Mouse (Mus musculus): ENCODE data around the gene Med11. TPM values are rescaled to one million over a fixed set of nuclear protein-coding genes. Genes with fewer than 3 reads are reported as not detected.

The Med11 gene
- polyA plus RNA-seq, 1 experiment from 2014 or later: 45.8 TPM

DNA sequence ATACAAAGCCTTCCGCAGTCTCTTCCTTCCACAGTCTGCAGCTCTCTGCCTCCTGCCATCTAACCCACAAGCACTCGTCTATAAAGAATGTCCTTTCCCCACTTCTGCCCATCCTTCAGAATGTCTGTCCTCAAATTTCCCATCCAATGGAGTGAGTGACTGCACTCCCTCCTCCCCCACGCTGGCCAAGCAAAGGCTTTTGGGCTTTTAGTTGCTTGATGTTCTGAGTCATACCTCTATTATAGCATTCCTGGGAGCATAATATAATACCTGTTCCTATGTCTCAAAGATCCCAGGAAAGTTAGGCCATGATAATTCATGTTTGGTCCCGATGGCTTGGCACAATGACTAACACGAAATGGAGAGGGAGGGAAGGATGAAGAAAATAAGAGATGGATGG, 20.1 kb upstream of the Med11 start:
- Histone ChIP-seq H3K4me1 (replicated peaks; ENCODE audit: control insufficient read depth, insufficient read depth, low read length) (peaks cover 13% of the 10 kb centered on the region), H3K4me3 (replicated peaks; ENCODE audit: low read length) (peak overlapping the region; percentile 77), H3K36me3 (replicated peaks; ENCODE audit: control insufficient read depth, insufficient read depth) (peaks cover 12% of the 10 kb centered on the region), H3K27ac (peak overlapping the region; percentile 91), H3K9ac (peak overlapping the region; percentile 88), H3K27me3 (ENCODE audit: control insufficient read depth, insufficient read depth, low read length) (no peaks in the 10 kb centered on the region), H3K4me2 (replicated peaks) (peak overlapping the region; percentile 71), H3K9me3 (ENCODE audit: control insufficient read depth, low read length) (no peaks in the 10 kb centered on the region)
- DNase-seq (ENCODE audit: low spot score) (no peak), ATAC-seq (ENCODE audit: low FRiP score) (no peak)
- WGBS: 23% methylated on average over 5 of the region's 5 CpGs

DNA sequence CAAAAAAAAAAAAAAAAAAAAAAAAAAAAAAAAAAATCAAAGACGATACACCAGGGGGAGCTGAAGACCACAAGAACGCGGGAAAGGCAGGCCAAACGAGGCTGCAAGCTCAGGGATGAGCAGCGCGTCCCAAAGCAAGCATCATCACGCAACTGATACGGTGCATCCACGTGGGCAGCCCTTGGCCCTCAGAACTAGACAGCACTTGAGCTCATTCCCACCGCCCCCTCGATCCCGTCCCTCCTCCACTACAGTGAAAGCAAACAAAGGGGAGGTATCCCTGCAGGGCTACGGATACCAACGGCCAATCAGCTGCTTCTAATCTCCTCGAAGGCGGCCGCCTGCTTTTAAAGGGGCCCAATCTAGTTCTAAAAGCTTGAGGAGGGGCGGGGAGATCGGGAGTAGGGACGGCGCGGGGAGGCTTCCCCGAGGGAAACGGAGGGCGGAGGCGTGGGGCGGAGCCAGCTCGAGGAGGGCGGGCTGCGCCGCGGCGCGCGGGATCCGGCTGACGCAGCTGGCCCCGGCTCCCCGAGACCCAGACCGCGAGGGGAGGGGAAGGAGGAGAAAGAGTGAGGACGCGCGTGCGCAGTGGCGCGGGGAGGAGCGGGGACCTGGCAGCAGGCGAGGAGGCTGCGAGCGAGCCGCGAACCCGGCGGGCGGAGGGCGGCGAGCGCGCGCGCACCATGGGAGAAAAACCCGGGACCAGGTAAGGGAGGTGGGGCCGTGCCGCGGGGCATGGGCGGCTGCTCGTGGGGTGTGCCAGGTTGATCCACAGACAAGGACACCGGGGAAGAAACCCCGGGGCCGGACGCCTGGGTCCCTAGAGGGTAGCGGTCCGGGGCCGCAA, 19.4 kb upstream of the Med11 start, which contains the start of gene Arrb2:
Gene Arrb2, plus strand, starts transcription at position 588 of the 847 bp plus-strand sequence.
- H3K27ac ChIP-seq: peak within 1 kb of the TSS; percentile 91
- H3K4me2 ChIP-seq (replicated peaks): peak within 1 kb of the TSS; percentile 71
- H3K9ac ChIP-seq: peak within 1 kb of the TSS; percentile 88
- peaks cover 13% of the 10 kb centered on the region for H3K4me1 ChIP-seq (replicated peaks; ENCODE audit: control insufficient read depth, insufficient read depth, low read length)
- no peaks in the 10 kb centered on the region for H3K27me3 ChIP-seq (ENCODE audit: control insufficient read depth, insufficient read depth, low read length)
- H3K9me3 ChIP-seq (ENCODE audit: control insufficient read depth, low read length): no peaks in the 10 kb centered on the region
- DNase-seq (ENCODE audit: low spot score): peak; percentile 98
- peak; percentile 96 for ATAC-seq (ENCODE audit: low FRiP score)
- H3K36me3 ChIP-seq (replicated peaks; ENCODE audit: control insufficient read depth, insufficient read depth): peaks cover 19% of the 10 kb centered on the region
- peak within 1 kb of the TSS; percentile 77 for H3K4me3 ChIP-seq (replicated peaks; ENCODE audit: low read length)
- WGBS: 1% methylated on average over 75 of the region's 75 CpGs

DNA sequence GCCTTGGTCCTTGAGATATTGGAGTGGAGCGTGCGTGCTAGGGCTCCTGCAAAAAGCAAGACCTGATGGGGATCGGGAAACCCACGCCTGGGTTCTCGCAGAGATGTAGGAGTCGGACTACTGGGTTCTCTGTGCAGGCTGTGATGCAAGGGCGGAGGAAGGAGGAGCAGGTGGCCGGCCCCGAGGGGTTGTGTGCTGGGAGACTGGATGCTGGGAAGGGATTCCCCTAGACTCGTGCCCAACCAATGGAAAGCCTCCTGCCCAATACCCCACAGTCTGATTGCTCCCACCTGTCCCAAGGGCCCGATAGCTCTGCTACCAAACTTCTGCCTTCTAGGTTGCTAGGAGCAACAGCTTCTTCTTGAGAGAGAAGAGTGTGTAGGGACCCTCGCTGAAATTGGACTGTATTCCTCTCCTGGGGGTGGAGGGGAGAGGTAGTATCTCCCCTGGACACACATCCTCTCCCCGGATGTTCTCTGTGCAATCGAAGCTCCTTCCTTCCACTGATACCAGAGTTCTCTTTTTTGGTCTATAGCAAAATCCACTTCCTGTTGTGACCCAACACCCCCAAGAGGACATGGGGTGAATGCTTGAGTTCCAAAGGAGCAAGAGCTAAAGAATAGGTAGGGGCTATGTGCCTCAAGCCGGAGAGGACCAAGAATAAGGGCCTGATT, 18.7 kb upstream of the Med11 start:
- DNase-seq (ENCODE audit: low spot score) (peak; percentile 43), ATAC-seq (ENCODE audit: low FRiP score) (peak; percentile 4; the same call in 1 of the 2 replicates)
- no peaks in the 10 kb centered on the region for H3K9me3 ChIP-seq (ENCODE audit: control insufficient read depth, low read length)
- peak overlapping the region; percentile 88 for H3K9ac ChIP-seq
- peaks cover 13% of the 10 kb centered on the region for H3K4me1 ChIP-seq (replicated peaks; ENCODE audit: control insufficient read depth, insufficient read depth, low read length)
- no peaks in the 10 kb centered on the region for H3K27me3 ChIP-seq (ENCODE audit: control insufficient read depth, insufficient read depth, low read length)
- H3K4me2 ChIP-seq (replicated peaks): peak overlapping the region; percentile 71
- peak overlapping the region; percentile 77 for H3K4me3 ChIP-seq (replicated peaks; ENCODE audit: low read length)
- H3K36me3 ChIP-seq (replicated peaks; ENCODE audit: control insufficient read depth, insufficient read depth): peaks cover 27% of the 10 kb centered on the region
- 7% methylated on average over 15 of the region's 15 CpGs for WGBS
- H3K27ac ChIP-seq: peak overlapping the region; percentile 91

DNA sequence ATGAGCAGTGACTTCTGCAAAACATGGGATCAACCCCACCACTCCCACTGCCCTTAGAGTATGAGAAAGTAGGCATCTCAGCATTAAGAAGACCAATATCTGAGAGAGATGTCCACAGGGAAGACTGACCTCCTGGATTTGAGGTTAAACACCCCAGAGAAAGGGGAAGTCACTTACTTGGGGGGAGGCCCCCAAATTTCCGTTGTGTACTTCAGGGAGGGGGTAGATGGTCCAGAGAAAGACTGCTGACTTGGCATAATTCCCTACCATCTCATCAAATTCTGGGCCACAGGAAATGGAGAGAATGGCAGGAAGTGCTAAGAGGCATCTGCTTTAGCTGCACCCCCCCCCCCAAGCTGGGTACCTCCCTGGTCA, 18.2 kb upstream of the Med11 start:
- ATAC-seq (ENCODE audit: low FRiP score) (no peak), DNase-seq (ENCODE audit: low spot score) (no peak)
- WGBS: 61% methylated on average over 1 of the region's 1 CpGs
- Histone ChIP-seq H3K27ac (no peak overlapping the region), H3K4me2 (replicated peaks) (peak overlapping the region; percentile 71), H3K27me3 (ENCODE audit: control insufficient read depth, insufficient read depth, low read length) (no peaks in the 10 kb centered on the region), H3K9me3 (ENCODE audit: control insufficient read depth, low read length) (no peaks in the 10 kb centered on the region), H3K36me3 (replicated peaks; ENCODE audit: control insufficient read depth, insufficient read depth) (peaks cover 32% of the 10 kb centered on the region), H3K9ac (peak overlapping the region; percentile 88; the same call in 1 of the 2 replicates), H3K4me1 (replicated peaks; ENCODE audit: control insufficient read depth, insufficient read depth, low read length) (peaks cover 13% of the 10 kb centered on the region), H3K4me3 (replicated peaks; ENCODE audit: low read length) (peak overlapping the region; percentile 77)

DNA sequence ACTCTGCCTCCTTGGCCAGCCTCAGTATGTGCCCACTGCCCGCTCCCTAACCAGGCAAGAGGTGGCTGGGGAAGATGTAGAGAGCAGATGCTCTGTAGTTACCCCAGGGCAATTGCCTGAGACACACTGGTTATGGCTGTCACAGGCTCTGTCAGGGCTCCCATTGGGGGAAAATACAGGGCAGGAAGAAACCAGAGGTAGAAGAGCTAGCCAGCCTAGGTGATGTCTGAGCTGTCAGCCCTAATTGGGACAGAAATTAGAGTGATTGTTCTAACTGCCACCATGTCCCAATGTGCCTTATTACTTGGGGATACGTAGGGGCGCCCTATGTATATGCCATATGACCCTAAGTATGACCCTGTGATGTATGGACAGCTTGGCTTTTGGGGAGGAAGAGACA, 17.8 kb upstream of the Med11 start:
- H3K27ac ChIP-seq: no peak overlapping the region

DNA sequence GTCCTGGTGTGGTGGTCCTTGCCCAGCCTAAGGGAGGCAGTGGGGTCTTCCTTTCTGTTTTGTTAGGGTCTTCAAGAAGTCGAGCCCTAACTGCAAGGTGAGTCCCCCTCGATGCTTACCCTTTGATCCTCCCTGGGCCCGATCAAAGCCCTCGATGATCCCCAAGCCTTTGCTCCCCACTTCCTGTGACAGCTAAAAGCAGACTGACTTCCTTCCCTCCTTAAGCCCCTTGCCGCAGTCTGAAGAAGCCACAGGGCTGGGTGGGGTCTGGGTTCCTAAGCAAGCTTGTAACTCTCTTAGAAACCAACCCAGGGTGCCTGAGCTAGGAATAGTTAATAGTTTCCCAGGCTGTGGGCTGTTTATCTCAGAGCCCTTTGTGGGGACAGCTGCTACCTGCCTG, 16.2 kb upstream of the Med11 start:
- Histone ChIP-seq H3K27ac (no peak overlapping the region), H3K27me3 (ENCODE audit: control insufficient read depth, insufficient read depth, low read length) (no peaks in the 10 kb centered on the region), H3K9ac (no peak overlapping the region), H3K9me3 (ENCODE audit: control insufficient read depth, low read length) (no peaks in the 10 kb centered on the region), H3K36me3 (replicated peaks; ENCODE audit: control insufficient read depth, insufficient read depth) (peaks cover 51% of the 10 kb centered on the region), H3K4me1 (replicated peaks; ENCODE audit: control insufficient read depth, insufficient read depth, low read length) (peaks cover 13% of the 10 kb centered on the region), H3K4me2 (replicated peaks) (no peak overlapping the region), H3K4me3 (replicated peaks; ENCODE audit: low read length) (no peak overlapping the region)
- WGBS: 82% methylated on average over 5 of the region's 5 CpGs
- DNase-seq (ENCODE audit: low spot score) (no peak), ATAC-seq (ENCODE audit: low FRiP score) (no peak)

More for the DNA sequence above, 17.8 kb upstream of the Med11 start:
- ATAC-seq (ENCODE audit: low FRiP score) (no peak), DNase-seq (ENCODE audit: low spot score) (no peak)
- Histone ChIP-seq H3K9me3 (ENCODE audit: control insufficient read depth, low read length) (no peaks in the 10 kb centered on the region), H3K9ac (peak overlapping the region; percentile 16; the same call in 1 of the 2 replicates), H3K4me3 (replicated peaks; ENCODE audit: low read length) (0 out of 2 replicates have a peak overlapping the region, but pooled peaks have one; percentile 77), H3K4me1 (replicated peaks; ENCODE audit: control insufficient read depth, insufficient read depth, low read length) (peaks cover 13% of the 10 kb centered on the region), H3K4me2 (replicated peaks) (peak overlapping the region; percentile 71), H3K27me3 (ENCODE audit: control insufficient read depth, insufficient read depth, low read length) (no peaks in the 10 kb centered on the region), H3K36me3 (replicated peaks; ENCODE audit: control insufficient read depth, insufficient read depth) (peaks cover 36% of the 10 kb centered on the region)
- 85% methylated on average over 3 of the region's 3 CpGs for WGBS

DNA sequence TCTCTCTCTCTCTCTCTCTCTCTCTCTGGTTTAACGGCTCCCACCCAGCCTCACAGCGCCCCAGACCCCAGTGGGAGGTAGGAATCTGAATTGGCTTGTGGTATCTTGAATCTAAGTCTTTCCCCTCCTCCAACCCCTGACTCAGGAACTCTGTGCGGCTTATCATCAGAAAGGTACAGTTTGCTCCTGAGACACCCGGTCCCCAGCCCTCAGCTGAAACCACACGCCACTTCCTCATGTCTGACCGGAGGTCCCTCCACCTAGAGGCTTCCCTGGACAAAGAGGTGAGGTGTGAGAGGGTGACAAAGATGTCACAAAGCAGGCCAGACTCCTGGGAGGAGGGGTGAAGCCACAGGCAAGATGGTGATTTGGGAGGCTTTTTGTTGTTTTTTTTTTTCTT, 14.3 kb upstream of the Med11 start:
- no peak overlapping the region for H3K27ac ChIP-seq
- H3K9ac ChIP-seq: no peak overlapping the region
- H3K36me3 ChIP-seq (replicated peaks; ENCODE audit: control insufficient read depth, insufficient read depth): peaks cover 67% of the 10 kb centered on the region
- no peak for ATAC-seq (ENCODE audit: low FRiP score)
- H3K9me3 ChIP-seq (ENCODE audit: control insufficient read depth, low read length): no peaks in the 10 kb centered on the region
- H3K4me1 ChIP-seq (replicated peaks; ENCODE audit: control insufficient read depth, insufficient read depth, low read length): peaks cover 13% of the 10 kb centered on the region
- no peak overlapping the region for H3K4me3 ChIP-seq (replicated peaks; ENCODE audit: low read length)
- no peak for DNase-seq (ENCODE audit: low spot score)
- H3K27me3 ChIP-seq (ENCODE audit: control insufficient read depth, insufficient read depth, low read length): no peaks in the 10 kb centered on the region
- no peak overlapping the region for H3K4me2 ChIP-seq (replicated peaks)
- WGBS: 93% methylated on average over 6 of the region's 6 CpGs

DNA sequence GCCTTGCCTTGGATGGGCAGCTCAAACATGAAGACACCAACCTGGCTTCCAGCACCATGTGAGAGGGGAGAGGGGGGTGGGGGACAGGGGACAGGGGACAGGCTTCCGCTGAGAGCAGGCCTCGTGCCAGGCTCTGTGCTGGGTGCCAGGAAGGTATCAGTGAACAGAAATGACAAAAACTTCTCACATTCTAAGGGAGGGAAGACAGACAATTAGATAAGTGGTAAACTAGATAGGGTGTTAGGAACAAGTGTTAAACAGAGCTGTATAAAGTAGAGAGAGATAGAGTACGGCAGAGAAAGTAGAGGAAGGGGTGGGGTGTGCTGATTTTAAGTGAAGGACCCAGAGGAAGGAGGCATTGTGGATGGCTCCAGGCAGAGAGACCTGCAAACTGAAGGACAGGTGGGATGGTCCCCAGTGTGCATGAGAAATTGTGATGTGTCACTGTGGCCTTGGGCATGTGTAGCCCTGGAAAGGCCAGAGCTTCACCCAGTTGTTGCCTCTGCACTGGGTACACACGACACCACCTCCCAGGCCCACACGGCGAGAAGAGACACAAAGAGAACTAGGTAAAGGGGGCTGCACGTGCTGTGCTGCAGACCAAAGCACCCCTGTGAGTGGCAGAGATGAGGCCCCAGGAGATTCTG, 12.9 kb upstream of the Med11 start:
- no peaks in the 10 kb centered on the region for H3K27me3 ChIP-seq (ENCODE audit: control insufficient read depth, insufficient read depth, low read length)
- WGBS: 89% methylated on average over 7 of the region's 7 CpGs
- H3K36me3 ChIP-seq (replicated peaks; ENCODE audit: control insufficient read depth, insufficient read depth): peaks cover 67% of the 10 kb centered on the region
- peaks cover 6% of the 10 kb centered on the region for H3K4me1 ChIP-seq (replicated peaks; ENCODE audit: control insufficient read depth, insufficient read depth, low read length)
- H3K9ac ChIP-seq: no peak overlapping the region
- DNase-seq (ENCODE audit: low spot score) (no peak), ATAC-seq (ENCODE audit: low FRiP score) (no peak)
- H3K4me3 ChIP-seq (replicated peaks; ENCODE audit: low read length): no peak overlapping the region
- no peaks in the 10 kb centered on the region for H3K9me3 ChIP-seq (ENCODE audit: control insufficient read depth, low read length)
- no peak overlapping the region for H3K4me2 ChIP-seq (replicated peaks)
- H3K27ac ChIP-seq: no peak overlapping the region

DNA sequence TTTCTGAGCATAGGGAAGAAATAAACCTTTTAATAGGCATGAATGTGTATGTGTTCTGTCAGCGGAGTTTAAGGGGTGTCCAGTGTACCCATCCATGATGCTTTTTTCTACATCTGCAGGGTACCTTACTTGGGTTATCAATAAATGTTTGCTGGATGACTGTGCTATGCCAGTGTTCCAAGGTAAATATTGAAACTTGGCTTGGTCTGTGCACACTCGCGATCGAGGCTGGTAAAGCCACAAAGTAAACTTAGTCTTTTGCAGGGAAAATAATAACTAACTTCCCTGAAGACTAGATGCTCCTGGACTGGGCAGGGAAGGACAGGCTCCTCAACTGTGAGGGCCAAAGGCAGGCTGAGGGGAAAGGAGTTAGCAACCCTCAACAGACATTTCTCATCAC, 11.1 kb upstream of the Med11 start:
- peaks cover 64% of the 10 kb centered on the region for H3K36me3 ChIP-seq (replicated peaks; ENCODE audit: control insufficient read depth, insufficient read depth)
- no peak overlapping the region for H3K9ac ChIP-seq
- H3K9me3 ChIP-seq (ENCODE audit: control insufficient read depth, low read length): no peaks in the 10 kb centered on the region
- no peak for ATAC-seq (ENCODE audit: low FRiP score)
- 95% methylated on average over 4 of the region's 4 CpGs for WGBS
- H3K27ac ChIP-seq: no peak overlapping the region
- no peak for DNase-seq (ENCODE audit: low spot score)
- no peaks in the 10 kb centered on the region for H3K4me1 ChIP-seq (replicated peaks; ENCODE audit: control insufficient read depth, insufficient read depth, low read length)
- H3K27me3 ChIP-seq (ENCODE audit: control insufficient read depth, insufficient read depth, low read length): no peaks in the 10 kb centered on the region
- H3K4me3 ChIP-seq (replicated peaks; ENCODE audit: low read length): no peak overlapping the region
- no peak overlapping the region for H3K4me2 ChIP-seq (replicated peaks)

Measured in hindbrain, embryonic 14.5 days (tissue).